Mouse (Mus musculus): Measurements from ENCODE around the gene Tmem220. TPM values are rescaled to one million over a fixed set of nuclear protein-coding genes. Genes with fewer than 3 reads are reported as not detected.

Gene Tmem220
- polyA plus RNA-seq, 1 experiment from 2014 or later, result 2.5 TPM

DNA sequence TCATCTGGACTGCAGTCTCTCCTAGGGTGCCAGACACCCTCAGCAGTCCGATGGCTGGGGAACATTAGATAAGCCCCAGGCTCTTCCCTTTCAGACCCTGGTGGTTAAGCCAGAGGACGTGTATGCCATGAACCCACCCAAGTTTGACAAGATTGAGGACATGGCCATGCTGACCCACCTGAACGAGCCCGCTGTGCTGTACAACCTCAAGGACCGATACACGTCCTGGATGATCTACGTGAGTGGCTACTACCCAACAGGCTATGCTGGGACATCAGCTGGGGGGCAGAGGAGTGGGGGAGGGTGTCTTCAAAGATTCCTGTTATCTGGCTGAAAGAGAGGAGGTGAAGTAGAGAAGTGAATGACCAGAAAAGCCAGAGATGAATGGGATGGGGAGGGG lies 57.2 kb downstream of the Tmem220 start:
- Histone ChIP-seq H3K4me1 (replicated peaks) (peaks cover 5% of the 10 kb centered on the region; the same call in 1 of the 2 replicates), H3K36me3 (replicated peaks) (no peaks in the 10 kb centered on the region), H3K4me3 (replicated peaks) (no peak overlapping the region), H3K9ac (no peak overlapping the region), H3K9me3 (replicated peaks) (no peaks in the 10 kb centered on the region), H3K27me3 (peaks cover 35% of the 10 kb centered on the region), H3K27ac (replicated peaks) (no peak overlapping the region), H3K4me2 (no peak overlapping the region)
- WGBS (ENCODE audit: insufficient replicate concordance), result 51% methylated on average over 7 of the region's 7 CpGs
- ATAC-seq (ENCODE audit: insufficient read depth), result no peak

DNA sequence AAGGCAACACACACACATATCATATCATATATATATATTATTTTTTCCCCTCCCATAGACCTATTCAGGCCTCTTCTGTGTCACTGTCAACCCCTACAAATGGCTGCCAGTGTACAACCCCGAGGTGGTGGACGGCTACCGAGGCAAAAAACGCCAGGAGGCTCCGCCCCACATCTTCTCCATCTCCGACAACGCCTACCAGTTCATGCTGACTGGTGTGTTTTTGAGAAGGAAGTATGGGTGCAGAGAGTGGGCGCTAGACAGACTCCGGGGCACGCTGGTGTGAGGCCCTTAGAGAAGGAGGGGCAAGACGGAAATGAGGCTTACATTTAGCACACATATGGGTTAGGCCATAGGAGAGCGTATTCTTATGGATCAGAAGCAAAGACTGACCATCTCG lies 57.8 kb downstream of the Tmem220 start:
- no peak for ATAC-seq (ENCODE audit: insufficient read depth)
- 50% methylated on average over 13 of the region's 13 CpGs for WGBS (ENCODE audit: insufficient replicate concordance)
- H3K4me1 ChIP-seq (replicated peaks), result peaks cover 5% of the 10 kb centered on the region; the same call in 1 of the 2 replicates

DNA sequence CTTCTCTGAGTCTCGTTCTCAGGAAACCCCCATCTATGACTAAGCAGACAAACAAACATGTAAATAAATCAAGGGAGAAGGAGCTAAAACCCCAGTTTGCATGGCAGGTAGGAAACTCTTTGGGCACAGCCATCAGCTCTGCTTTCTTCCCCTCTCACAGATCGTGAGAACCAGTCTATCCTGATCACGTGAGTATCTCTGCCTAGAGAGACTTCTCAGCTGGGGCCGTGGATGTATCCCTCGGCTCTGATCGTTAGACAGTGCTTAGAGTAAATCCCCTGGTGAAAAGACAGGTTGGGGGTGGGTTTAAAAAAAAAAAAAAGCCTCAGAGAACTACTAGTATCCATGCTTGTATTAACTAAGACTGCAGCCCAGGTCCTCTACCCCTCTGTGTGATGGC lies 58.3 kb downstream of the Tmem220 start:
- no peak for ATAC-seq (ENCODE audit: insufficient read depth)
- no peaks in the 10 kb centered on the region for H3K36me3 ChIP-seq (replicated peaks)
- H3K4me2 ChIP-seq, result no peak overlapping the region
- H3K9me3 ChIP-seq (replicated peaks), result no peaks in the 10 kb centered on the region
- H3K9ac ChIP-seq, result no peak overlapping the region
- H3K27ac ChIP-seq (replicated peaks), result no peak overlapping the region
- WGBS (ENCODE audit: insufficient replicate concordance), result 50% methylated on average over 6 of the region's 6 CpGs
- H3K4me1 ChIP-seq (replicated peaks), result peaks cover 5% of the 10 kb centered on the region; the same call in 1 of the 2 replicates
- no peak overlapping the region for H3K4me3 ChIP-seq (replicated peaks)
- peaks cover 33% of the 10 kb centered on the region for H3K27me3 ChIP-seq

More for the DNA sequence above, 57.8 kb downstream of the Tmem220 start:
- Histone ChIP-seq H3K27ac (replicated peaks) (no peak overlapping the region), H3K4me2 (no peak overlapping the region), H3K27me3 (peaks cover 35% of the 10 kb centered on the region), H3K9ac (no peak overlapping the region), H3K36me3 (replicated peaks) (no peaks in the 10 kb centered on the region), H3K4me3 (replicated peaks) (no peak overlapping the region), H3K9me3 (replicated peaks) (no peaks in the 10 kb centered on the region)

DNA sequence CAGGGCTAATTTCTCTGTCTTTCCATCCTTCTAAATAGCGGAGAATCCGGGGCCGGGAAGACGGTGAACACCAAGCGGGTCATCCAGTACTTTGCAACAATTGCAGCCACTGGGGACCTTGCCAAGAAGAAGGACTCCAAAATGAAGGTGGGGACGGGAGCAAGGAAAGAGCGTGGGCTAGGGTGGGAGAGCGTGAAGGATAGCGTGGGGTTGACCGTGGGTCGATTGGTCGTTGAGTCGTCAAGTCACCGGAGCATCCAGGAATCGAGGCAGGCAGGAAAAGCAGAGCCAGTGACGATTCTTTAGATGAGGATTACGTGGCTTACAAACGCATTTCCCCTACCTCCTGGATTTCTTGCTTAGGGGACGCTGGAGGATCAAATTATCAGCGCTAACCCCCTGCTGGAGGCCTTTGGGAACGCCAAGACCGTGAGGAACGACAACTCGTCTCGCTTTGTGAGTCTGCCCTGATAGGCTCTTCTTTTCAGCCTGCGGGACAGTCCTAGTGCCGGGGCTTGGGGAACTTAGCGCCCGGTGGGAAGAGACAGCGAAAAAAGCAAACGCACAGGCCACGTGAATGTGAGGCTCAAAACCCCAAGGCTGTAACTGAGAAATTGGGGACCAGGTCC lies 58.9 kb downstream of the Tmem220 start:
- H3K4me3 ChIP-seq (replicated peaks), result no peak overlapping the region
- H3K27me3 ChIP-seq, result peaks cover 31% of the 10 kb centered on the region
- H3K27ac ChIP-seq (replicated peaks), result no peak overlapping the region
- no peaks in the 10 kb centered on the region for H3K36me3 ChIP-seq (replicated peaks)
- H3K4me2 ChIP-seq, result no peak overlapping the region
- ATAC-seq (ENCODE audit: insufficient read depth), result no peak
- no peaks in the 10 kb centered on the region for H3K9me3 ChIP-seq (replicated peaks)
- 38% methylated on average over 32 of the region's 32 CpGs for WGBS (ENCODE audit: insufficient replicate concordance)
- H3K9ac ChIP-seq, result no peak overlapping the region
- H3K4me1 ChIP-seq (replicated peaks), result peaks cover 5% of the 10 kb centered on the region; the same call in 1 of the 2 replicates

Other genes starting within 250 kb of the Tmem220 start
- gene Pirt, start 113.2 kb upstream of the Tmem220 start, polyA plus RNA-seq (2015; fragmentation: Nextera tagmentation; extraction: Ambion mirVana), result 0.02 TPM in 1 of 2 replicates, not detected in the other
- gene Tmem238l, start 68.5 kb upstream of the Tmem220 start, polyA plus RNA-seq (2015; fragmentation: Nextera tagmentation; extraction: Ambion mirVana), result not detected in 2 replicates
- gene Adprm, start 27.4 kb downstream of the Tmem220 start, polyA plus RNA-seq (2015; fragmentation: Nextera tagmentation; extraction: Ambion mirVana), result 9.9 and 10.3 TPM in 2 replicates
- 5.9 and 6.7 TPM in 2 replicates for gene Sco1, start 27.5 kb downstream of the Tmem220 start, polyA plus RNA-seq (2015; fragmentation: Nextera tagmentation; extraction: Ambion mirVana)
- gene Myh3, start 53.1 kb downstream of the Tmem220 start, polyA plus RNA-seq (2015; fragmentation: Nextera tagmentation; extraction: Ambion mirVana), result 5.0 and 7.3 TPM in 2 replicates
- 0.05 TPM in 1 of 2 replicates, not detected in the other for gene Myh2, start 145.9 kb downstream of the Tmem220 start, polyA plus RNA-seq (2015; fragmentation: Nextera tagmentation; extraction: Ambion mirVana)
- 0.06 and 0.09 TPM in 2 replicates for gene Myh1, start 174.9 kb downstream of the Tmem220 start, polyA plus RNA-seq (2015; fragmentation: Nextera tagmentation; extraction: Ambion mirVana)
- gene Myh4, start 212.9 kb downstream of the Tmem220 start, polyA plus RNA-seq (2015; fragmentation: Nextera tagmentation; extraction: Ambion mirVana), result 0.09 and 0.20 TPM in 2 replicates

Data from liver, embryonic 15.5 days (tissue).